Mouse (Mus musculus) MEL (cell line): Measurements from ENCODE around the gene Hadha.

Experiments
- BHLHE40 ChIP-seq: IDR thresholded peaks from 2 replicates; pipeline ENCODE4 v1.6.1; 2012; ENCODE audit warnings: low read depth, mild to moderate bottlenecking, inconsistent platforms, low read length, improper control_type of control experiment, borderline replicate concordance
- CTCF ChIP-seq, 3 experiments: IDR thresholded peaks in 2 of 3; conservative IDR thresholded peaks in 1 of 3; 2 replicates each; pipeline ENCODE4 v1.5.1; 2011 to 2012; ENCODE audit warnings: low read length in 3 of 3, low read depth in 2 of 3, mild to moderate bottlenecking in 2 of 3, improper control_type of control experiment in 1 of 3, inconsistent platforms in 1 of 3, mixed read lengths in 1 of 3, moderate library complexity in 1 of 3; ENCODE audit not compliant: control insufficient read depth in 1 of 3, insufficient read depth in 1 of 3, poor library complexity in 1 of 3, severe bottlenecking in 1 of 3
- EP300 ChIP-seq, 2 experiments: IDR thresholded peaks; 2 replicates each; pipeline ENCODE4 v1.6.1; 2011; ENCODE audit warnings: improper control_type of control experiment in 2 of 2, low read length in 2 of 2, low read depth in 1 of 2, mild to moderate bottlenecking in 1 of 2
- MYB ChIP-seq: IDR thresholded peaks from 2 replicates; pipeline ENCODE4 v1.6.1; 2011; ENCODE audit warnings: mild to moderate bottlenecking, low read depth, low read length, improper control_type of control experiment

- TF ChIP-seq CTCF (IDR thresholded peaks at IDR 0.05 in 2 of 3, conservative IDR thresholded peaks at IDR 0.05 in 1 of 3; ENCODE audit: control insufficient read depth in 1 of 3, insufficient read depth in 1 of 3, low read depth in 2 of 3, low read length in 3 of 3, poor library complexity in 1 of 3, severe bottlenecking in 1 of 3) (no peak), BHLHE40 (no peak), EP300 (IDR thresholded peaks at IDR 0.05; ENCODE audit: low read depth in 1 of 2, low read length in 2 of 2) (no peak), MYB (no peak)
Observed at GRCm38 (mm10) chr5:30127921-30128597, 26.9 kb downstream of the Hadha start.
